Mouse (Mus musculus): Measurements from ENCODE around the gene Il17f. TPM values are rescaled to one million over a fixed set of nuclear protein-coding genes. Genes with fewer than 3 reads are reported as not detected.
"Not testable (repeated sequence)": the region's sequence is repeated elsewhere in the genome, so short reads cannot be mapped to it uniquely, and the experiment has no call there.

Gene Il17f
- polyA plus RNA-seq, 1 experiment from 2014 or later = not detected

DNA sequence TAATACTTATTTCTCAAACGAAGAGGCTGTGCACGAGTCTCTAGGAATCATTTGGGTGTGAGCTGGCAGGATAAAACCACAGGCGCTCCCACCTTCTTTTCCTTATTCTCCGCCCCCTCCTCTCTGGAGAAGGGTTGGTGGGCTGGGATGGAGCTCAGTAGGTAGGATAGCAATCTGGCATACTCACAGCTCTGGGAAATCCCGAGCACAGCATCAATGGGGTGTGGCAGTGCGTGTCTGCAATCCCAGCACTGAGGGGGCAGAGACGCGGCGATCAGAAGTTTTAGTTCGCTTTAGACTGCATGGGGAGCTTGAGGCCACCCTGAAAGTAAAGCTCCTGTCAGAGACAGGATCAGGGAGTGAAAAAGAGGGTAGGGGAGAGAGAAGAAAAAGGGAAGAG is 2.0 kb downstream of the Il17f start:
- Histone ChIP-seq H3K4me2 (no peak overlapping the region), H3K27me3 (ENCODE audit: insufficient read depth, low read length) (no peaks in the 10 kb centered on the region), H3K9ac (no peak overlapping the region), H3K4me1 (ENCODE audit: insufficient read depth) (no peaks in the 10 kb centered on the region), H3K4me3 (ENCODE audit: low read depth, low read length) (no peak overlapping the region), H3K27ac (ENCODE audit: low read depth) (no peak overlapping the region), H3K36me3 (ENCODE audit: insufficient read depth) (no peaks in the 10 kb centered on the region), H3K9me3 (ENCODE audit: low read depth, low read length) (no peaks in the 10 kb centered on the region)
- no peak for ATAC-seq (ENCODE audit: insufficient read depth)
- WGBS = 52% methylated on average over 10 of the region's 10 CpGs
- no peak for TF ChIP-seq CTCF (IDR thresholded peaks at IDR 0.05; ENCODE audit: low read depth)
- DNase-seq = no peak

DNA sequence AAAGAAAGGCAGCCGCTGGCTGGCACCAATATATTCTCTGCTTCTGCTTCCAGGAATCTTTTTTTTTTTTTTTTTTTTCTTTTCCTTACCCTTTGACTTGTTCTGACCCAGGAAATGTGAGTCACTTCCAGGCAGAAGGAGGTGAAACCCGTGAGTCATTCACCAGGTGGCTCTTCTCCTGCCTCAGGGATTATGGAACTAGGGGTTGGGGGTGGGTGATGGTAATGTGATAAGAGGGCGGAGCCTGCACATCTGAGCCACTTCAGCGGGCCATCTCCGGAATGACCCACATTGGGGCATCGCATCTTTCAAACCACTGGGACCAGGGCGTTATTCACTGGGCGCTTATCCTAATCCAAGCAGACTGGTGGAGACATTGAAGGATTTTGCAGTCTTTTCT is 3.4 kb downstream of the Il17f start:
- DNase-seq = no peak
- no peak for TF ChIP-seq CTCF (IDR thresholded peaks at IDR 0.05; ENCODE audit: low read depth)
- ATAC-seq (ENCODE audit: insufficient read depth) = no peak
- no peaks in the 10 kb centered on the region for H3K27me3 ChIP-seq (ENCODE audit: insufficient read depth, low read length)
- no peak overlapping the region for H3K4me2 ChIP-seq
- no peaks in the 10 kb centered on the region for H3K36me3 ChIP-seq (ENCODE audit: insufficient read depth)
- H3K4me1 ChIP-seq (ENCODE audit: insufficient read depth) = no peaks in the 10 kb centered on the region
- no peaks in the 10 kb centered on the region for H3K9me3 ChIP-seq (ENCODE audit: low read depth, low read length)
- WGBS = 36% methylated on average over 8 of the region's 8 CpGs
- H3K27ac ChIP-seq (ENCODE audit: low read depth) = no peak overlapping the region
- no peak overlapping the region for H3K4me3 ChIP-seq (ENCODE audit: low read depth, low read length)
- no peak overlapping the region for H3K9ac ChIP-seq

DNA sequence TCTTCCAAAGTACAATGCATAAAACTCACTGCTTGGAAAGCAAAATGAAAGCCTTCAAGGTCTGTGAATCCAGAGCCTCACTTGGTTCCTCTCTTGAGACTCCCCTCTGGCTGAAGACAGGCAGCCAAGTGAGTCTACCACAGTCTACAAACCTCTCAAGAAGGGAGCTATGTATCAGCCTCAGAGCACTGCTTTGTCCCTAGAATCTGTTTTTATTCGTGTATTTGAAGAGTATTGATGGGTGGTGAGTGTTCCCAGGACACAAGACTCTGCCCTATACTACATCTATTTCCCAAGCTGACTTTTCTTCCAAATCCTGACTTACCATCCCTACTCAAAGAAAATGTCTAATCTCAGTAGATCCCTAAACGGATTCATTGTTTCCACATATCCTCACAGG is 12.1 kb downstream of the Il17f start:
- no peaks in the 10 kb centered on the region for H3K36me3 ChIP-seq (ENCODE audit: insufficient read depth)
- no peaks in the 10 kb centered on the region for H3K27me3 ChIP-seq (ENCODE audit: insufficient read depth, low read length)
- H3K4me3 ChIP-seq (ENCODE audit: low read depth, low read length) = no peak overlapping the region
- no peak overlapping the region for H3K4me2 ChIP-seq
- ATAC-seq (ENCODE audit: insufficient read depth) (no peak), DNase-seq (no peak)
- no peak overlapping the region for H3K27ac ChIP-seq (ENCODE audit: low read depth)
- 73% methylated on average over 2 of the region's 2 CpGs for WGBS
- H3K4me1 ChIP-seq (ENCODE audit: insufficient read depth) = no peaks in the 10 kb centered on the region
- H3K9me3 ChIP-seq (ENCODE audit: low read depth, low read length) = no peaks in the 10 kb centered on the region
- no peak for TF ChIP-seq CTCF (IDR thresholded peaks at IDR 0.05; ENCODE audit: low read depth)
- no peak overlapping the region for H3K9ac ChIP-seq

DNA sequence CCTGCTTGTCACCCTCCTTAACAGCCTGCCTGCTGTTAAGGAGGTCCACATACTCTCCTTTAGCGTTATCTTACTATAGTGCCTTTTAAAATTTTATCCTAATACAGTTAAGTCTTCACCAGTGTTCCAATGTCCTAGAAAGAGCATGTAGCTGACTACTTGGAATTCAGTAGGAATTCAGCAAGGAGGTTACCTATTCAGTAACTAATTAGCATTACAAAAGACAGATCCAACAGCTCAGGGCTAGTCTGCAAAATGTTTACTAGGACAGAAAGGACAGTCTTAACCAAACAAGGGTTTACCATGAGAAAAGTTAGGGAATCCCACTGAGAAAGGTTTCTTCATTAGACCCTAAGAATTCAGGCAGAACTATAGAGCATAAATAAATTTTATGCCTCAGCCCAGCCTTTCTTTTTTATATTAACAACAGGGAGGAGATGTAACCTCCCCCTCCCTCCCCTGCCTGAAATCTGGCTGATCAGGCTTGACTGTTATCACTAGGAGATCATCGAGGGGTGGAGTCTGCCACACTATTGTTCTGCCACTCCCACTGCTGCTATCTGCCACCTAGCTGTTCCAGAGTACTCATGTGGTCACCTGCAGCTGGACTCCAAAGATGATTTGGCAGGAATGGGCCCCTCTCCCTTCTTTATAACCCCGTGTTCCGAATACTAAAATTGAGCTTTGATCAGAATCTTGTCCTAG is 16.2 kb downstream of the Il17f start:
- H3K4me1 ChIP-seq (ENCODE audit: insufficient read depth); DNase-seq; H3K9me3 ChIP-seq (ENCODE audit: low read depth, low read length); ATAC-seq (ENCODE audit: insufficient read depth); H3K27me3 ChIP-seq (ENCODE audit: insufficient read depth, low read length); H3K27ac ChIP-seq (ENCODE audit: low read depth); H3K4me2 ChIP-seq; H3K4me3 ChIP-seq (ENCODE audit: low read depth, low read length); H3K36me3 ChIP-seq (ENCODE audit: insufficient read depth); H3K9ac ChIP-seq: not testable (repeated sequence)
- 80% methylated on average over 4 of the region's 4 CpGs for WGBS

DNA sequence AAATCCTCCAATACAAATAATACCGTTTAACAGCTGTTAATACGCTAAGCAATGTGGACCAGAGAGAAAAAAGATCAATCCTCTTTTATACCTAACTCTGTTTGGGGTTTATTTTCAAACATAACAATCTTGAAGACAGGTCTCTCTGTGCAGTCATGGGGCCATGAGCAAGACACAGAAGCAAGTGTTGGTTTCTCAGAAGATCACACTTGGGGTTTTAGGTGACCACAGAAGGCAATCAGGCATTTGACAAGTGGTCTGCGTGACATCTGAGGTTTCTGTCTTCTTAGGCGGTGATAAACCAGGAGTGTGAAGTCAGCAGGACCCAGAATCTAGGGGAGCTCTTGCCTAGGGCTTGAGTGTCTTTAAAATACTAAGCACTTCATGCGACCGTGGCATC is 23.9 kb downstream of the Il17f start:
- H3K4me3 ChIP-seq (ENCODE audit: low read depth, low read length) = no peak overlapping the region
- no peak for ATAC-seq (ENCODE audit: insufficient read depth)
- TF ChIP-seq CTCF (IDR thresholded peaks at IDR 0.05; ENCODE audit: low read depth) = no peak
- H3K36me3 ChIP-seq (ENCODE audit: insufficient read depth) = no peaks in the 10 kb centered on the region
- H3K4me2 ChIP-seq = no peak overlapping the region
- no peaks in the 10 kb centered on the region for H3K27me3 ChIP-seq (ENCODE audit: insufficient read depth, low read length)
- 72% methylated on average over 6 of the region's 6 CpGs for WGBS
- DNase-seq = no peak
- no peaks in the 10 kb centered on the region for H3K4me1 ChIP-seq (ENCODE audit: insufficient read depth)
- no peak overlapping the region for H3K9ac ChIP-seq
- no peak overlapping the region for H3K27ac ChIP-seq (ENCODE audit: low read depth)
- H3K9me3 ChIP-seq (ENCODE audit: low read depth, low read length) = no peaks in the 10 kb centered on the region

DNA sequence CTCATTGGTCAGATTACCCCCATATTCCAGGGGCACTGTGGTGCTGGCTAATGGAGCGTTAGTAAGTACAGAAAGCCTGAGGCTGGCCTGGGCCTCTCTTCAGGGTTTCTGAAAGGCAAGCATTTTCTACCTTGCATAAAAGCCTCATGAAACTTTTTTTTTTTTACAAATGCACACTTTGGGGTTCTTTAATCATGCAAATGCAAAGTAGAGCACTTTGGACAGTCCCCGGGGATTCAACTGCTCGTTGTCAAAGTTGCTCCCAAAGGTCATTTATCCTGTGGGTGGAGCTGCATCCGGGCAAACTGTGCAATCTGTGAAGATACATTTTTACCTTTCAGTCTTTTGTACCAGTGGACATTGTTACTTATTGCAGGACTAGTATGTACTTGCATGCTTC is 29.0 kb downstream of the Il17f start:
- DNase-seq = no peak
- H3K9me3 ChIP-seq (ENCODE audit: low read depth, low read length) = no peaks in the 10 kb centered on the region
- WGBS = 79% methylated on average over 4 of the region's 4 CpGs
- no peak for ATAC-seq (ENCODE audit: insufficient read depth)
- no peaks in the 10 kb centered on the region for H3K27me3 ChIP-seq (ENCODE audit: insufficient read depth, low read length)
- no peaks in the 10 kb centered on the region for H3K36me3 ChIP-seq (ENCODE audit: insufficient read depth)
- no peak overlapping the region for H3K27ac ChIP-seq (ENCODE audit: low read depth)
- no peak overlapping the region for H3K4me2 ChIP-seq
- no peaks in the 10 kb centered on the region for H3K4me1 ChIP-seq (ENCODE audit: insufficient read depth)
- no peak overlapping the region for H3K4me3 ChIP-seq (ENCODE audit: low read depth, low read length)
- H3K9ac ChIP-seq = no peak overlapping the region
- TF ChIP-seq CTCF (IDR thresholded peaks at IDR 0.05; ENCODE audit: low read depth) = no peak

DNA sequence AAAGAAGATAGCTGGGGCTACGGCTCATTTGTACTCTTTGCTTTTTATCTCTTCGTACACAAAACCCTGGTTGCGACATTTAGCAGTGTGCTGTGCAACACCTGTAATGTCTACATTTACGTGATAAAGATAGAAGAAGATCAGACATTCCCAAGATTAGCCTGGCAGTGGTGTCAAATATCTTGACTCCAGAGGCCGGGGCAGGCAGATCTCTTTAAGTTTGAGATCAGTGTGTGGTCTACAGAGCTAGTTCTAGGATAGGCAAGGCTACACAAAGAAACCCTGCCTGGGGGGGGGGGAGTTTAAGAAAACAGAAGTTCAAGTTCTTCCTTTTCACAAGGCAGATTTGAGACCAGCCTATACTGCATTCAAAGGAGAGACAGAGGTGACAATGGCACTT is 30.1 kb downstream of the Il17f start:
- no peaks in the 10 kb centered on the region for H3K27me3 ChIP-seq (ENCODE audit: insufficient read depth, low read length)
- H3K4me1 ChIP-seq (ENCODE audit: insufficient read depth) = no peaks in the 10 kb centered on the region
- WGBS = 69% methylated on average over 5 of the region's 5 CpGs
- ATAC-seq (ENCODE audit: insufficient read depth) = no peak
- TF ChIP-seq CTCF (IDR thresholded peaks at IDR 0.05; ENCODE audit: low read depth) = no peak
- H3K36me3 ChIP-seq (ENCODE audit: insufficient read depth) = no peaks in the 10 kb centered on the region
- H3K4me3 ChIP-seq (ENCODE audit: low read depth, low read length) = no peak overlapping the region
- no peak overlapping the region for H3K27ac ChIP-seq (ENCODE audit: low read depth)
- H3K9ac ChIP-seq = no peak overlapping the region
- H3K4me2 ChIP-seq = no peak overlapping the region
- DNase-seq = no peak
- no peaks in the 10 kb centered on the region for H3K9me3 ChIP-seq (ENCODE audit: low read depth, low read length)

DNA sequence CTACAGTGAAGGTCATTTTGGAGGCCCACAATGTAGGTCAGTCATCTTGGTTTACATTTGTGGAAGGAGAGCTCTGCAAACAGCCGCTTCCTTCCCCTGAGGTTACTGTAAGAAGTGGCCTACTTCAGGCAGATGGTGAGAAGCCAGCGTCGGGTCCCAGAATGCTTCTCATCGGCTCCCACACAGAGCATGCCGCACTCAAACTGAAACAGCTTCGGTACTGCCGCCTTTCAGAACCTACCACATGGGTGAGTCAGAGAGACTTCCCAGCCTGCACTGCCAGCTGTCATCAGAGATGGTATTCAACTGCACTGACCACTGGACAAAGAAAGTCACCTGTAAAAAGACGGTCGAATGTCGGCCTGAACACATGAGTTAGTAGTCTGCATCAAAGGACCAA is 30.6 kb downstream of the Il17f start:
- no peaks in the 10 kb centered on the region for H3K36me3 ChIP-seq (ENCODE audit: insufficient read depth)
- DNase-seq (peak; percentile 4), ATAC-seq (ENCODE audit: insufficient read depth) (no peak)
- H3K4me2 ChIP-seq = no peak overlapping the region
- no peak for TF ChIP-seq CTCF (IDR thresholded peaks at IDR 0.05; ENCODE audit: low read depth)
- no peak overlapping the region for H3K9ac ChIP-seq
- H3K27ac ChIP-seq (ENCODE audit: low read depth) = no peak overlapping the region
- no peaks in the 10 kb centered on the region for H3K27me3 ChIP-seq (ENCODE audit: insufficient read depth, low read length)
- H3K4me1 ChIP-seq (ENCODE audit: insufficient read depth) = no peaks in the 10 kb centered on the region
- WGBS = 65% methylated on average over 10 of the region's 10 CpGs
- no peak overlapping the region for H3K4me3 ChIP-seq (ENCODE audit: low read depth, low read length)
- no peaks in the 10 kb centered on the region for H3K9me3 ChIP-seq (ENCODE audit: low read depth, low read length)

Data from lung, embryonic 14.5 days (tissue).